Mouse (Mus musculus) ES-Bruce4 (cell line): Measurements from ENCODE around the gene Castor1. TPM values are rescaled to one million over a fixed set of nuclear protein-coding genes. Genes with fewer than 3 reads are reported as not detected.

Source experiments
- H3K27ac ChIP-seq: 2 replicates; pipeline ENCODE4 v1.5.1; 2012; ENCODE audit warnings: low read length, inconsistent platforms; ENCODE audit not compliant: insufficient read depth
- H3K27me3 ChIP-seq: 2 replicates; pipeline ENCODE4 v1.6.1; 2012; ENCODE audit warnings: mild to moderate bottlenecking, low read length, inconsistent platforms; ENCODE audit not compliant: control insufficient read depth, poor library complexity, insufficient read depth, severe bottlenecking
- H3K36me3 ChIP-seq: 2 replicates; pipeline ENCODE4 v1.6.1; 2012; ENCODE audit warnings: inconsistent platforms, mild to moderate bottlenecking, low read length, moderate library complexity; ENCODE audit not compliant: control insufficient read depth, poor library complexity, insufficient read depth, severe bottlenecking
- H3K4me1 ChIP-seq: one replicate; pipeline ENCODE4 v1.8.1; 2011; ENCODE audit warnings: low read length; ENCODE audit not compliant: control insufficient read depth, insufficient read depth
- H3K4me3 ChIP-seq: 2 replicates; pipeline ENCODE4 v1.5.1; 2011; ENCODE audit warnings: low read depth, mild to moderate bottlenecking, low read length
- H3K9ac ChIP-seq: 2 replicates; pipeline ENCODE4 v1.6.1; 2012; ENCODE audit warnings: low read depth, mild to moderate bottlenecking, inconsistent platforms; ENCODE audit not compliant: poor library complexity, severe bottlenecking
- H3K9me3 ChIP-seq: replicated peaks from 2 replicates; pipeline ENCODE4 v1.6.1; 2012; ENCODE audit warnings: mild to moderate bottlenecking, low read length, inconsistent platforms; ENCODE audit not compliant: control insufficient read depth, poor library complexity, insufficient read depth, severe bottlenecking
- CTCF ChIP-seq: IDR thresholded peaks from one replicate; pipeline ENCODE4 v1.8.1; 2011; ENCODE audit warnings: low read depth, low read length
- EP300 ChIP-seq: IDR thresholded peaks from 2 replicates; pipeline ENCODE4 v1.6.1; 2011; ENCODE audit warnings: low read depth, low read length; ENCODE audit not compliant: insufficient read depth
- POLR2A ChIP-seq: IDR thresholded peaks from one replicate; pipeline ENCODE4 v1.8.1; 2011; ENCODE audit warnings: low read length; ENCODE audit not compliant: insufficient read depth
- polyA plus RNA-seq: library from polyadenylated mRNA; stranded (reverse); fragments of >200 nt; gene quantifications from 2 replicates; pipeline ENCODE4 v1.2.4, GENCODE M21; 2011; ENCODE audit warnings: low read depth; ENCODE audit not compliant: missing spikeins, insufficient read depth, insufficient read length

Castor1 gene
- polyA plus RNA-seq, 1 experiment: 29.6 TPM

DNA sequence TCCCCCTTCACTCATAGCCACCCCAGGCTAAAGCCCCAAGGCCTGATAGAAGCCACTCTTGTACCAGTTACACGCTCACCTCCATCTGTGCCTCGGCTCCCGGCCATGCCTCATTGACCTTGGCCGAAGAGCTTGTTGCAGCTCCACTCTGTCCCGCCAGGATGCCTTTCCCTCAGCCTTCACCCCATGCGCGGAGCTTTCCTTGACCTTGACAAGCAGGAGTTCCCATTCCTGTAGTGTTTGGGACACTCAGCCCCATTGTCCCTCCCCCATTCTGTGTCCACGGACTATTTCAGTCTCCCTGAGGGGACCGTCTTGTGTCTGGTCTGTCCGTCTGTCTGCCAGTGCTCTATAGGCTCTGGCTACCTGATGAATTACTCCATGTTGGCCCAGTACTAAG is 4.9 kb upstream of the Castor1 start:
- H3K36me3 ChIP-seq: no peaks in the 10 kb centered on the region
- TF ChIP-seq EP300 (no peak), POLR2A (no peak), CTCF (no peak)

DNA sequence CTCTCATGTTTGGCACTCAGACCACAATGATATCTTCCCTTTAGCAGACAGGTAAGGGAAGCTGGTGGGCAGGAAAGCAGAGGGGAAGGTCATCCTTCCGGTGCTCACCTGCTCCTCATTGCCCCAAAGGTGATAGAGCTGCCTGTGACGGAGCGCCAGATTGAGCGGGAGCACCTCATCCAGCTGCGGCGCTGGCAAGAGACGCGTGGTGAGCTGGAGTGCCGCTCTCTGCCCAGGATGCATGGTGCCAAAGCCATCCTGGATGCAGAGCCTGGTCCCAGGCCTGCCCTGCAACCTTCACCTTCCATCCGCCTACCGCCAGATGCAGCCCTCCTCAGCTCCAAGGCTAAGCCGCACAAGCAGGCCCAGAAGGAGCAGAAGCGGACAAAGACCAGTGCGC is 3.5 kb upstream of the Castor1 start:
- Histone ChIP-seq H3K9ac (no peak overlapping the region), H3K9me3 (no peaks in the 10 kb centered on the region), H3K27ac (no peak overlapping the region), H3K27me3 (no peaks in the 10 kb centered on the region), H3K36me3 (no peaks in the 10 kb centered on the region), H3K4me3 (no peak overlapping the region), H3K4me1 (peaks cover 8% of the 10 kb centered on the region)
- TF ChIP-seq POLR2A: no peak
- no peak for TF ChIP-seq CTCF
- TF ChIP-seq EP300: no peak

More for the DNA sequence above, 4.9 kb upstream of the Castor1 start:
- Histone ChIP-seq H3K27me3 (no peaks in the 10 kb centered on the region), H3K9ac (no peak overlapping the region), H3K4me3 (no peak overlapping the region), H3K4me1 (peaks cover 8% of the 10 kb centered on the region), H3K9me3 (no peaks in the 10 kb centered on the region), H3K27ac (no peak overlapping the region)

DNA sequence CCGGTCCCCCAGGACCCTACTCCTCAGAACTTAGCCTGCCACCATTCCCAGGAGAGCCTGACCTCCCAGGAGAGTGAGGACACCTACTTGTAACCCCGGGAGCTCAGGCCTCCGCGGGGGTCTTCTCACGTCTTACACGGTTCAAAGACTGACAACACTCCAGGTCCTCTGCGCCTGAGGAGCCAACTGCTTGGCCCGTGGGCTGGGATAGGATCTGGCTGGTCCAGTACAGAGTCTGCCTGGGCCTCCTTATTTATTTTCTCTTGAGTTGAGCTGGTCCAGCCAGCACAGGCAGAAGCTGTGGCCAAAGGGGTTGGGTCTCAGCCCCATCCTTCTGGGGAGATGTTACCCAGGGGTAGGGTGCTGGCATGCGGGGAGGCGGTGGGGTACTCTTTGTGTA is 3.0 kb upstream of the Castor1 start:
- no peak for TF ChIP-seq EP300
- TF ChIP-seq CTCF: no peak
- no peak for TF ChIP-seq POLR2A
- H3K4me1 ChIP-seq: peaks cover 8% of the 10 kb centered on the region
- no peaks in the 10 kb centered on the region for H3K9me3 ChIP-seq
- no peaks in the 10 kb centered on the region for H3K36me3 ChIP-seq
- H3K4me3 ChIP-seq: no peak overlapping the region
- no peaks in the 10 kb centered on the region for H3K27me3 ChIP-seq
- no peak overlapping the region for H3K27ac ChIP-seq
- H3K9ac ChIP-seq: no peak overlapping the region

DNA sequence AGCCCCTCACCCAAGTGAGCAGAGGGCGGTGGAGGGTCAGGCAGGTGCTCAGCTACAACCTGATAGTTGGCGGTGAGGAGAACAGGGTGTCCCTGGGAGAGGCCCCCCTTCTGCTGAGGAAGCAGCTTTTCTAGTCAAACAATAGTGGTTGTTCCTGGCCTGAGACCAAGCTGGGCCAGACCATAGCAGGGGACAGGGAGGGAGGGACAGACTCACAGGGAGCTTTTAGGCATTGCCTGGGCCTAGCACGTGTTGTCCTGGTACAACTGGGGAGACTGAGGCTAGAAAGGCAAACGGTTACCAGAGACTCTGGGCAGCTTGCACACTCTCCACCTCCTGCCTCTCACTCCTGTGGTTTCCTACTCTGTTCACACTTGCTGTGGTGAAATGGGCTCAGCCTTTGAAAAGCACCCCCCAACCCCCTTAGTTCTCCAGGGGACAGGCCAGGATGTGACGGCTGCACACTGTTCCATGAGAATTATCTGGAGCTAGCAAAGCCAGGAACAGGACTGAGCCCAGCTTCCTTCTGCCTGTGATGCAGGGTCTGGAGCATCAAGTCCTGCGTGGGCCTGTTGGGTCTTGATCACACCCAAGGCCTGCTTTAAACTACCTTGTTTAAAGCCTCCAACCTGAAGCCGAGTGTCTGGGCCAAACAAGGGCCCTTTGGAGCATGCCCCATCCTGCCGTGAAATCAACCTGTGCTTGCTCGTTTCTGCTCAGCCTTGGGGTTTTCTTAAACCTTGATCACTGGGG is 1.6 kb upstream of the Castor1 start:
- Histone ChIP-seq H3K9ac (peak overlapping the region; percentile 17), H3K27ac (peak overlapping the region; percentile 27), H3K4me1 (peaks cover 8% of the 10 kb centered on the region), H3K4me3 (peak overlapping the region; percentile 17; the same call in 1 of the 2 replicates), H3K36me3 (no peaks in the 10 kb centered on the region), H3K9me3 (no peaks in the 10 kb centered on the region), H3K27me3 (no peaks in the 10 kb centered on the region)
- TF ChIP-seq CTCF (no peak), POLR2A (no peak), EP300 (no peak)

DNA sequence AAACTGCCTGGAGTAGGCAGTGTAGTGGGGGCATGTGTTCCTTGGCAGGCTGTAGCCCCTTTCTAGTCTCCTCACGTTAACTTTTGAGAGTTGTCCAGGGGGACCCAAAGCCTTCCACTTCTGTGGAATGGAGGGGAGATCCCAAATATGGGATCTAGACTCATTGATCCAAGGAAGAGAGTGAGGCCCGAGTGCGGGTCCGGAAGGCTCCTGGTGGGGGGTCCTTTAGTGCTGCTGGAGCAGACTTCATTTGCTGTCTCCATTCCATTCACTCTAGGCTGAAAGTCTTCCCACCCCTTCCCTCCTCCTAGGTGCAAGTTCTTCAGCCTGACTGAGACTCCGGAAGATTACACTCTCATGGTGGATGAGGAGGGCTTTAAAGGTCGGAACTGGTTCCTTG is 612 bp downstream of the Castor1 start:
- no peaks in the 10 kb centered on the region for H3K27me3 ChIP-seq
- H3K4me1 ChIP-seq: peaks cover 7% of the 10 kb centered on the region
- TF ChIP-seq EP300 (no peak), CTCF (no peak), POLR2A (no peak)
- peak overlapping the region; percentile 71 for H3K4me3 ChIP-seq
- H3K9me3 ChIP-seq: no peaks in the 10 kb centered on the region
- H3K36me3 ChIP-seq: no peaks in the 10 kb centered on the region
- peak overlapping the region; percentile 82 for H3K9ac ChIP-seq
- H3K27ac ChIP-seq: 0 out of 2 replicates have a peak overlapping the region, but pooled peaks have one; percentile 3

DNA sequence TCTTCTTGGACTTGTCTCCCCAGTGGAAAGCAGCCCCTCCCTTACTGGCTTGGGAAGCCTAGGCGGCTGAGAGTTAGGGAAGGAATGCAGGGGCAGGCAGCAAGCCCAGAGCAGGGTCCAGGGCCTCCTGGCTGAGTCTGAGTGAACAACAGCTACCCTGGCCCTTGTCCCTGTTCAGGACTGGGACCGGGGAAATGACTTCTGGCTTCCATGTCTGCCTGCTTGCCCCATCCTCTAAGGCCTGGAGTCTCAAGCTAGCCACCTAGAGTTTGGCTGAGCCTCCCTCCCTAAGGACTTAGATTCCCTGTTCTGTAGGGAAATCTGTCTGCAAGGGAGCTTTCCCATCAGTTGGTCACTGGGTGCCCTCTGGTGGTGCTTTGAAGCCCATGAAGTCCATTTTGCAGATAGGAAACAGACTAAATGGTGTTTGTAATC is 1.3 kb downstream of the Castor1 start:
- peaks cover 7% of the 10 kb centered on the region for H3K4me1 ChIP-seq
- H3K9me3 ChIP-seq: no peaks in the 10 kb centered on the region
- H3K36me3 ChIP-seq: no peaks in the 10 kb centered on the region
- peak overlapping the region; percentile 71 for H3K4me3 ChIP-seq
- H3K9ac ChIP-seq: peak overlapping the region; percentile 82
- H3K27ac ChIP-seq: no peak overlapping the region
- H3K27me3 ChIP-seq: no peaks in the 10 kb centered on the region
- TF ChIP-seq CTCF (peak; percentile 60), POLR2A (no peak), EP300 (no peak)
